Comparison of ENCODE assay signal across 8 mouse cellular contexts in genomic region chr13:117289494-117290270, GRCm38 (mm10).
DNase-seq lines count a peak whose midpoint lies in the region; ATAC-seq lines count a peak whose summit lies in the region.

No protein-coding gene starts in this region.

- no peaks in the 10 kb centered on the region for H3K36me3 ChIP-seq in heart, embryonic 11.5 days (ENCODE audit: control insufficient read depth, insufficient read depth, low read length)
- no peaks in the 10 kb centered on the region for H3K36me3 ChIP-seq in kidney, embryonic 14.5 days (ENCODE audit: control insufficient read depth, insufficient read depth, low read length)
- H3K36me3 ChIP-seq in limb, embryonic 12.5 days: no peaks in the 10 kb centered on the region
- H3K36me3 ChIP-seq in midbrain, embryonic 15.5 days (replicated peaks): no peaks in the 10 kb centered on the region

- WGBS in heart, embryonic 11.5 days (ENCODE audit: insufficient replicate concordance): 26% methylated on average over 17 of the region's 17 CpGs
- WGBS in kidney, embryonic 14.5 days: 34% methylated on average over 17 of the region's 17 CpGs
- 32% methylated on average over 17 of the region's 17 CpGs for WGBS in limb, embryonic 12.5 days
- WGBS in midbrain, embryonic 15.5 days: 32% methylated on average over 17 of the region's 17 CpGs

- peak; percentile 59 for ATAC-seq in heart, embryonic 11.5 days (replicated peaks; ENCODE audit: insufficient number of reproducible peaks, low FRiP score, low TSS enrichment)
- peak; percentile 89 for ATAC-seq in kidney, embryonic 14.5 days (ENCODE audit: low FRiP score, low TSS enrichment)
- ATAC-seq in limb, embryonic 12.5 days (ENCODE audit: insufficient number of reproducible peaks, insufficient read depth, low FRiP score, low TSS enrichment, low read depth): peak; percentile 66; the same call in 1 of the 2 replicates
- peak; percentile 90 for ATAC-seq in midbrain, embryonic 15.5 days (replicated peaks)

- H3K4me3 ChIP-seq in heart, embryonic 11.5 days (ENCODE audit: low read depth, low read length): peak overlapping the region; percentile 13; the same call in 1 of the 2 replicates
- H3K4me3 ChIP-seq in kidney, embryonic 14.5 days (ENCODE audit: low read length): no peak overlapping the region
- H3K4me3 ChIP-seq in limb, embryonic 12.5 days (replicated peaks): peak overlapping the region; percentile 16; the same call in 1 of the 2 replicates
- peak overlapping the region; percentile 13; the same call in 1 of the 2 replicates for H3K4me3 ChIP-seq in midbrain, embryonic 15.5 days

- DNase-seq in A20 (ENCODE audit: low read depth, low spot score): peak; percentile 76
- peak; percentile 17 for DNase-seq in adrenal gland, adult 8-10 months
- DNase-seq in embryo, embryonic 11.5 days (ENCODE audit: low read depth, low spot score): peak; percentile 56
- DNase-seq in spleen, postnatal 10 days (ENCODE audit: low spot score in 2 of 2): peak; percentile 37 to 74

- H3K4me1 ChIP-seq in heart, embryonic 11.5 days (ENCODE audit: control insufficient read depth, insufficient read depth, low read length): no peaks in the 10 kb centered on the region
- no peaks in the 10 kb centered on the region for H3K4me1 ChIP-seq in kidney, embryonic 14.5 days (ENCODE audit: control insufficient read depth, insufficient read depth, low read length)
- H3K4me1 ChIP-seq in limb, embryonic 12.5 days (replicated peaks): no peaks in the 10 kb centered on the region
- H3K4me1 ChIP-seq in midbrain, embryonic 15.5 days: no peaks in the 10 kb centered on the region

- H3K27me3 ChIP-seq in heart, embryonic 11.5 days (ENCODE audit: control insufficient read depth, insufficient read depth, low read length): no peaks in the 10 kb centered on the region
- H3K27me3 ChIP-seq in kidney, embryonic 14.5 days (ENCODE audit: control insufficient read depth, insufficient read depth, low read length): no peaks in the 10 kb centered on the region
- H3K27me3 ChIP-seq in limb, embryonic 12.5 days: no peaks in the 10 kb centered on the region
- no peaks in the 10 kb centered on the region for H3K27me3 ChIP-seq in midbrain, embryonic 15.5 days (replicated peaks)

- H3K9me3 ChIP-seq in heart, embryonic 11.5 days (replicated peaks; ENCODE audit: control insufficient read depth, low read length): no peaks in the 10 kb centered on the region
- H3K9me3 ChIP-seq in kidney, embryonic 14.5 days (ENCODE audit: control insufficient read depth, low read length): no peaks in the 10 kb centered on the region
- no peaks in the 10 kb centered on the region for H3K9me3 ChIP-seq in limb, embryonic 12.5 days
- no peaks in the 10 kb centered on the region for H3K9me3 ChIP-seq in midbrain, embryonic 15.5 days

- peak overlapping the region; percentile 25 for H3K4me2 ChIP-seq in heart, embryonic 11.5 days
- no peak overlapping the region; the same call in 1 of the 2 replicates for H3K4me2 ChIP-seq in kidney, embryonic 14.5 days (replicated peaks; ENCODE audit: low read depth, low read length)
- peak overlapping the region; percentile 42 for H3K4me2 ChIP-seq in limb, embryonic 12.5 days
- peak overlapping the region; percentile 38 for H3K4me2 ChIP-seq in midbrain, embryonic 15.5 days

- 0 out of 2 replicates have a peak overlapping the region, but pooled peaks have one; percentile 6 for H3K9ac ChIP-seq in heart, embryonic 11.5 days (ENCODE audit: low read depth, low read length)
- H3K9ac ChIP-seq in kidney, embryonic 14.5 days (ENCODE audit: low read depth, low read length): no peak overlapping the region
- no peak overlapping the region for H3K9ac ChIP-seq in limb, embryonic 12.5 days (replicated peaks)
- no peak overlapping the region for H3K9ac ChIP-seq in midbrain, embryonic 15.5 days

- no peak overlapping the region for H3K27ac ChIP-seq in heart, embryonic 11.5 days (ENCODE audit: low read depth, low read length)
- H3K27ac ChIP-seq in kidney, embryonic 14.5 days (ENCODE audit: low read depth, low read length): no peak overlapping the region
- no peak overlapping the region for H3K27ac ChIP-seq in limb, embryonic 12.5 days
- no peak overlapping the region for H3K27ac ChIP-seq in midbrain, embryonic 15.5 days

Comparison
In these comparisons a context has a peak if more than half of its experiments do, and no peak if none do; other contexts are left out.
1. DNase-seq: peak in every context shown above with its lines; median percentile 76 in A20; 56 in embryo, embryonic 11.5 days; 56 in spleen, postnatal 10 days; 17 in adrenal gland, adult 8-10 months.